Mouse (Mus musculus): ENCODE measurements around the gene Rars2. TPM values are rescaled to one million over a fixed set of nuclear protein-coding genes. Genes with fewer than 3 reads are reported as not detected.

Rars2 gene
- total and polyA plus RNA-seq, 3 experiments: 47.7 to 60.3 TPM; not detected in 1

GRCm38 (mm10) chr4:34615303-34615702, 546 bp downstream of the Rars2 start:
- TF ChIP-seq POLR2A (IDR thresholded peaks at IDR 0.05; ENCODE audit: control insufficient read depth in 1 of 2, insufficient read depth in 1 of 2, low read depth in 1 of 2, low read length in 2 of 2, poor library complexity in 1 of 2) (0 out of 4 replicates have a peak, but pooled peaks of 1 of the 2 experiments have one; percentile 21), ZNF384 (IDR thresholded peaks at IDR 0.05; ENCODE audit: low read depth, low read length) (no peak)
- H3K27me3 ChIP-seq (ENCODE audit: control insufficient read depth in 1 of 2, insufficient read depth in 2 of 2, low read length in 2 of 2): no peaks in the 10 kb centered on the region
- peaks cover 32% of the 10 kb centered on the region for H3K79me2 ChIP-seq (ENCODE audit: control insufficient read depth, insufficient read depth, low read length, poor library complexity)
- H3K27ac ChIP-seq (ENCODE audit: control insufficient read depth, low read depth, low read length): peak overlapping the region; percentile 43
- H3K9ac ChIP-seq (ENCODE audit: control insufficient read depth, low read depth, low read length, poor library complexity, severe bottlenecking): peak overlapping the region; percentile 81
- H3K4me3 ChIP-seq (ENCODE audit: control insufficient read depth in 1 of 2, insufficient read depth in 1 of 2, low read depth in 2 of 2, low read length in 2 of 2): peak overlapping the region; percentile 79 to 95
- H3K36me3 ChIP-seq (ENCODE audit: control insufficient read depth in 1 of 2, insufficient read depth in 2 of 2, low read length in 2 of 2): peaks cover 5 to 13% of the 10 kb centered on the region in 2 experiments
- peak; percentile 57 for DNase-seq (ENCODE audit: low read depth, low spot score)
- H3K9me3 ChIP-seq (replicated peaks; ENCODE audit: insufficient read depth, low read length): no peaks in the 10 kb centered on the region
- H3K4me1 ChIP-seq (ENCODE audit: control insufficient read depth in 1 of 2, insufficient read depth in 2 of 2, low read length in 2 of 2): peaks cover 3 to 9% of the 10 kb centered on the region in 2 experiments; a peak in 3 of 4 replicates

- Histone ChIP-seq H3K4me3 (ENCODE audit: control insufficient read depth in 1 of 2, insufficient read depth in 1 of 2, low read depth in 2 of 2, low read length in 2 of 2) (peak overlapping the region; percentile 79 to 95), H3K27me3 (ENCODE audit: control insufficient read depth in 1 of 2, insufficient read depth in 2 of 2, low read length in 2 of 2) (no peaks in the 10 kb centered on the region), H3K27ac (ENCODE audit: control insufficient read depth, low read depth, low read length) (no peak overlapping the region), H3K4me1 (ENCODE audit: control insufficient read depth in 1 of 2, insufficient read depth in 2 of 2, low read length in 2 of 2) (peaks cover 3 to 9% of the 10 kb centered on the region in 2 experiments; a peak in 3 of 4 replicates), H3K9me3 (replicated peaks; ENCODE audit: insufficient read depth, low read length) (no peaks in the 10 kb centered on the region), H3K36me3 (ENCODE audit: control insufficient read depth in 1 of 2, insufficient read depth in 2 of 2, low read length in 2 of 2) (peaks cover 7 to 13% of the 10 kb centered on the region in 2 experiments; a peak in 3 of 4 replicates), H3K79me2 (ENCODE audit: control insufficient read depth, insufficient read depth, low read length, poor library complexity) (peaks cover 32% of the 10 kb centered on the region), H3K9ac (ENCODE audit: control insufficient read depth, low read depth, low read length, poor library complexity, severe bottlenecking) (peak overlapping the region; percentile 81)
- no peak for DNase-seq (ENCODE audit: low read depth, low spot score)
- TF ChIP-seq CHD1 (IDR thresholded peaks at IDR 0.05; ENCODE audit: low read depth, low read length): no peak
- TF ChIP-seq RAD21 (IDR thresholded peaks at IDR 0.05; ENCODE audit: low read depth, low read length): no peak
- no peak for TF ChIP-seq SMC3 (IDR thresholded peaks at IDR 0.05; ENCODE audit: low read depth, low read length)
- TF ChIP-seq KAT2A (conservative IDR thresholded peaks at IDR 0.05; ENCODE audit: low read depth, low read length): no peak
- no peak for TF ChIP-seq MEF2A (IDR thresholded peaks at IDR 0.05; ENCODE audit: extremely low read depth, insufficient replicate concordance, low read depth, low read length, poor library complexity, severe bottlenecking)
- no peak for TF ChIP-seq TCF12 (IDR thresholded peaks at IDR 0.05; ENCODE audit: low read depth, low read length)
- no peak for TF ChIP-seq CHD2 (IDR thresholded peaks at IDR 0.05; ENCODE audit: low read length)
- TF ChIP-seq TBP (IDR thresholded peaks at IDR 0.05; ENCODE audit: low read depth, low read length): no peak
- no peak for TF ChIP-seq JUND (IDR thresholded peaks at IDR 0.05; ENCODE audit: low read depth, low read length)
- no peak for TF ChIP-seq RCOR1 (IDR thresholded peaks at IDR 0.05; ENCODE audit: low read depth, low read length)
- TF ChIP-seq POLR2AphosphoS5 (IDR thresholded peaks at IDR 0.05; ENCODE audit: borderline replicate concordance, low read depth, low read length): no peak
- no peak for TF ChIP-seq MAX (IDR thresholded peaks at IDR 0.05; ENCODE audit: low read length)
These were observed 1.4 kb downstream of the Rars2 start for GRCm38 (mm10) chr4:34616146-34616545.

GRCm38 (mm10) chr4:34625556-34625955, 10.8 kb downstream of the Rars2 start:
- H3K79me2 ChIP-seq (ENCODE audit: control insufficient read depth, insufficient read depth, low read length, poor library complexity): no peaks in the 10 kb centered on the region; the same call in 1 of the 2 replicates
- TF ChIP-seq TBP (IDR thresholded peaks at IDR 0.05; ENCODE audit: low read depth, low read length) (no peak), UBTF (IDR thresholded peaks at IDR 0.05; ENCODE audit: borderline replicate concordance, insufficient read depth, low read depth, low read length) (no peak), USF1 (IDR thresholded peaks at IDR 0.05; ENCODE audit: low read depth, low read length) (no peak), GATA1 (IDR thresholded peaks at IDR 0.05; ENCODE audit: low read depth, low read length) (no peak), RCOR1 (IDR thresholded peaks at IDR 0.05; ENCODE audit: low read depth, low read length) (no peak), SIN3A (IDR thresholded peaks at IDR 0.05; ENCODE audit: low read length) (no peak), MAFK (IDR thresholded peaks at IDR 0.05; ENCODE audit: borderline replicate concordance, low read depth, low read length) (no peak), BHLHE40 (IDR thresholded peaks at IDR 0.05; ENCODE audit: borderline replicate concordance, low read depth, low read length) (no peak), TCF12 (IDR thresholded peaks at IDR 0.05; ENCODE audit: low read depth, low read length) (no peak), CHD1 (IDR thresholded peaks at IDR 0.05; ENCODE audit: low read depth, low read length) (no peak), POLR2A (IDR thresholded peaks at IDR 0.05; ENCODE audit: control insufficient read depth in 1 of 2, insufficient read depth in 1 of 2, low read depth in 1 of 2, low read length in 2 of 2, poor library complexity in 1 of 2) (no peak), JUND (IDR thresholded peaks at IDR 0.05; ENCODE audit: low read depth, low read length) (no peak), MAZ (IDR thresholded peaks at IDR 0.05; ENCODE audit: low read depth, low read length) (no peak), TAL1 (IDR thresholded peaks at IDR 0.05; ENCODE audit: low read length) (no peak), GABPA (IDR thresholded peaks at IDR 0.05; ENCODE audit: low read depth, low read length) (no peak), HCFC1 (IDR thresholded peaks at IDR 0.05; ENCODE audit: low read depth, low read length) (no peak)
- no peak overlapping the region for H3K9ac ChIP-seq (ENCODE audit: control insufficient read depth, low read depth, low read length, poor library complexity, severe bottlenecking)
- H3K9me3 ChIP-seq (replicated peaks; ENCODE audit: insufficient read depth, low read length): no peaks in the 10 kb centered on the region
- no peak for DNase-seq (ENCODE audit: low read depth, low spot score)
- H3K4me3 ChIP-seq (ENCODE audit: control insufficient read depth in 1 of 2, insufficient read depth in 1 of 2, low read depth in 2 of 2, low read length in 2 of 2): no peak overlapping the region
- H3K27ac ChIP-seq (ENCODE audit: control insufficient read depth, low read depth, low read length): no peak overlapping the region
- H3K27me3 ChIP-seq (ENCODE audit: control insufficient read depth in 1 of 2, insufficient read depth in 2 of 2, low read length in 2 of 2): no peaks in the 10 kb centered on the region
- peaks cover 0 to 10% of the 10 kb centered on the region in 2 experiments; a peak in 2 of 4 replicates for H3K36me3 ChIP-seq (ENCODE audit: control insufficient read depth in 1 of 2, insufficient read depth in 2 of 2, low read length in 2 of 2)
- H3K4me1 ChIP-seq (ENCODE audit: control insufficient read depth in 1 of 2, insufficient read depth in 2 of 2, low read length in 2 of 2): no peaks in the 10 kb centered on the region

Measured in MEL (cell line).